Comparison of ENCODE assay signal across 8 mouse cellular contexts in the genomic region with DNA sequence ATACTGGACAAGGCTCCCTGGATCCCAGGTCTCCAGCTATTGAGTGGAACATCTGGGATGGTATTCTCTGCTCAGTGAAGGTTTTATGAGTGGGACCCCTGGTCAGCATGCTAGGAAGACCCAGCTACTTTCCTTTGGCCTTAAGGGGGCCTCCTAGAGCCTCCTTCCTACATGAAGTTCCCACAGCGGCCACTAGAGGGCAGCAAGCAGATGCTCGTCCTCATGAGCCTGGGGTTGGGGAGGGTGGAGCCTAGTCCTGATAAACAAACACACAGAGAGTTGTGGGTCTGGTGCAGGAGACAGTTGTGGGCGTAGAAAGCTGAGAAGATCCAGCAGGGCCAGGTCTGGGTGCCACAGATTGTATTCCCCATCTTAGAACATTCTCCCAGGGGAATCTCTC. TPM values are rescaled to one million over a fixed set of nuclear protein-coding genes. Genes with fewer than 3 reads are reported as not detected.
DNase-seq lines count a peak whose midpoint lies in the region; ATAC-seq and TF ChIP-seq lines count a peak whose summit lies in the region.

No protein-coding gene starts in this region.

- no peak overlapping the region for H3K9ac ChIP-seq in heart, embryonic 15.5 days
- no peak overlapping the region for H3K9ac ChIP-seq in liver, embryonic 14.5 days (replicated peaks)
- no peak overlapping the region for H3K9ac ChIP-seq in neural tube, embryonic 13.5 days

- H3K4me2 ChIP-seq in heart, embryonic 15.5 days: no peak overlapping the region
- no peak overlapping the region for H3K4me2 ChIP-seq in liver, embryonic 14.5 days (ENCODE audit: low read depth)
- no peak overlapping the region for H3K4me2 ChIP-seq in neural tube, embryonic 13.5 days

- H3K36me3 ChIP-seq in forebrain, embryonic 10.5 days (replicated peaks): peaks cover 27% of the 10 kb centered on the region
- H3K36me3 ChIP-seq in heart, embryonic 15.5 days: peaks cover 15% of the 10 kb centered on the region; the same call in 1 of the 2 replicates
- no peaks in the 10 kb centered on the region; the same call in 1 of the 2 replicates for H3K36me3 ChIP-seq in liver, embryonic 14.5 days (replicated peaks; ENCODE audit: control insufficient read depth, insufficient read depth, low read depth)
- H3K36me3 ChIP-seq in neural tube, embryonic 13.5 days: 0 out of 2 replicates have a peak, but pooled peaks cover 2% of the 10 kb centered on the region
- H3K36me3 ChIP-seq in testis, adult 2 months (ENCODE audit: control insufficient read depth, insufficient read depth, low read length): no peaks in the 10 kb centered on the region; the same call in 1 of the 2 replicates

- no peaks in the 10 kb centered on the region for H3K9me3 ChIP-seq in forebrain, embryonic 10.5 days
- no peaks in the 10 kb centered on the region for H3K9me3 ChIP-seq in heart, embryonic 15.5 days (replicated peaks)
- no peaks in the 10 kb centered on the region for H3K9me3 ChIP-seq in liver, embryonic 14.5 days (ENCODE audit: control insufficient read depth, low read length)
- no peaks in the 10 kb centered on the region for H3K9me3 ChIP-seq in neural tube, embryonic 13.5 days

- H3K4me1 ChIP-seq in forebrain, embryonic 10.5 days: peaks cover 26% of the 10 kb centered on the region
- H3K4me1 ChIP-seq in heart, embryonic 15.5 days (replicated peaks): peaks cover 9% of the 10 kb centered on the region
- peaks cover 3 to 4% of the 10 kb centered on the region in 2 experiments for H3K4me1 ChIP-seq in liver, embryonic 14.5 days (replicated peaks; ENCODE audit: control insufficient read depth in 2 of 2, insufficient read depth in 2 of 2, low read length in 1 of 2)
- H3K4me1 ChIP-seq in neural tube, embryonic 13.5 days (replicated peaks): peaks cover 20% of the 10 kb centered on the region
- H3K4me1 ChIP-seq in testis, adult 2 months (ENCODE audit: control insufficient read depth, insufficient read depth, low read length): no peaks in the 10 kb centered on the region

- WGBS in forebrain, embryonic 10.5 days: 3% methylated on average over 3 of the region's 3 CpGs
- WGBS in heart, embryonic 15.5 days: 3% methylated on average over 3 of the region's 3 CpGs
- WGBS in liver, embryonic 14.5 days (ENCODE audit: insufficient replicate concordance): 2% methylated on average over 3 of the region's 3 CpGs
- WGBS in neural tube, embryonic 13.5 days: 8% methylated on average over 3 of the region's 3 CpGs

- no peak overlapping the region for H3K4me3 ChIP-seq in forebrain, embryonic 10.5 days
- H3K4me3 ChIP-seq in heart, embryonic 15.5 days: no peak overlapping the region
- H3K4me3 ChIP-seq in liver, embryonic 14.5 days (ENCODE audit: insufficient read depth in 1 of 2, low read depth in 2 of 2, low read length in 2 of 2): no peak overlapping the region
- no peak overlapping the region for H3K4me3 ChIP-seq in neural tube, embryonic 13.5 days
- no peak overlapping the region for H3K4me3 ChIP-seq in testis, adult 2 months (ENCODE audit: control insufficient read depth, low read depth, low read length)

- TF ChIP-seq CTCF in brain, embryonic 14.5 days (IDR thresholded peaks at IDR 0.05; ENCODE audit: borderline replicate concordance, extremely low read depth, insufficient read depth, insufficient read length): peak; percentile 99
- TF ChIP-seq CTCF in liver, embryonic 14.5 days (IDR thresholded peaks at IDR 0.05; ENCODE audit: low read depth): peak; percentile 100
- TF ChIP-seq CTCF in testis, adult 2 months (IDR thresholded peaks at IDR 0.05; ENCODE audit: control insufficient read depth, insufficient read depth, insufficient replicate concordance, low read depth, low read length): peak; percentile 97

- TF ChIP-seq POLR2A in brain, embryonic 14.5 days (IDR thresholded peaks at IDR 0.05; ENCODE audit: borderline replicate concordance, extremely low read depth, insufficient read depth, insufficient read length, poor library complexity, severe bottlenecking): no peak
- TF ChIP-seq POLR2A in testis, adult 2 months (IDR thresholded peaks at IDR 0.05; ENCODE audit: control insufficient read depth, low read depth, low read length): no peak

- no peaks in the 10 kb centered on the region for H3K27me3 ChIP-seq in forebrain, embryonic 10.5 days (ENCODE audit: poor library complexity, severe bottlenecking)
- no peaks in the 10 kb centered on the region for H3K27me3 ChIP-seq in heart, embryonic 15.5 days
- H3K27me3 ChIP-seq in liver, embryonic 14.5 days (ENCODE audit: control insufficient read depth, insufficient read depth, low read length): no peaks in the 10 kb centered on the region
- no peaks in the 10 kb centered on the region for H3K27me3 ChIP-seq in neural tube, embryonic 13.5 days
- H3K27me3 ChIP-seq in testis, adult 2 months (ENCODE audit: control insufficient read depth, insufficient read depth, low read length): no peaks in the 10 kb centered on the region

- no peak for TF ChIP-seq EP300 in liver, embryonic 14.5 days (IDR thresholded peaks at IDR 0.05; ENCODE audit: low read depth)

- peak; percentile 86 for DNase-seq in brain, embryonic 14.5 days (ENCODE audit: low read depth)
- peak; percentile 90 for DNase-seq in forebrain, embryonic 10.5 days (ENCODE audit: extremely low spot score, low spot score)
- DNase-seq in kidney, postnatal 14 days: peak; percentile 89
- DNase-seq in liver, embryonic 14.5 days (ENCODE audit: low read depth in 3 of 3, low spot score in 3 of 3): peak; percentile 75 to 79 (median 76)

- peak; percentile 83 for ATAC-seq in CD4-positive, CD25-positive, alpha-beta regulatory T cell, adult 4 months
- peak; percentile 52; the same call in 1 of the 2 replicates for ATAC-seq in heart, embryonic 15.5 days (replicated peaks; ENCODE audit: insufficient number of reproducible peaks, insufficient read depth, low FRiP score, low read depth)
- ATAC-seq in liver, embryonic 14.5 days (ENCODE audit: insufficient read depth): peak; percentile 74
- peak; percentile 56 for ATAC-seq in neural tube, embryonic 13.5 days (ENCODE audit: low read depth)

- no peak overlapping the region for H3K27ac ChIP-seq in forebrain, embryonic 10.5 days
- H3K27ac ChIP-seq in heart, embryonic 15.5 days: no peak overlapping the region
- no peak overlapping the region for H3K27ac ChIP-seq in liver, embryonic 14.5 days
- no peak overlapping the region for H3K27ac ChIP-seq in neural tube, embryonic 13.5 days (replicated peaks)
- no peak overlapping the region for H3K27ac ChIP-seq in testis, adult 2 months (ENCODE audit: control insufficient read depth, insufficient read depth, low read depth, low read length)

RNA-seq across cellular contexts. Expression of a gene that starts 9.1 kb away (rescaled TPM):
- polyA plus RNA-seq in CD4-positive, CD25-positive, alpha-beta regulatory T cell, adult 4 months (2017; shearing (Covaris generic)): 10 to 100 TPM in 1 of 2 experiments, 1 to 10 TPM in 1; 9.2 to 10.8 TPM
- polyA plus RNA-seq in brain, embryonic 14.5 days (2012; rRNA removed): 13.7 and 13.8 TPM in 2 replicates
- 14.9 and 16.5 TPM in 2 replicates for polyA plus RNA-seq in forebrain, embryonic 10.5 days (2016; fragmentation: Nextera tagmentation; extraction: Ambion mirVana)
- 14.1 and 18.0 TPM in 2 replicates for polyA plus RNA-seq in heart, embryonic 15.5 days (2015; fragmentation: Nextera tagmentation; extraction: Ambion mirVana)
- 18.5 and 18.8 TPM in 2 replicates for polyA plus RNA-seq in liver, embryonic 14.5 days (2012; rRNA removed)
- 12.4 and 15.5 TPM in 2 replicates for polyA plus RNA-seq in liver, embryonic 14.5 days (2014; fragmentation: Nextera tagmentation; extraction: Ambion mirVana)
- 4.8 and 6.8 TPM in 2 replicates for polyA plus RNA-seq in neural tube, embryonic 13.5 days (2015; fragmentation: Nextera tagmentation; extraction: Ambion mirVana)
- polyA plus RNA-seq in testis, adult 2 months (2012; rRNA removed): 105 and 109 TPM in 2 replicates

RNA-seq across cellular contexts. Expression of a gene that starts 10.2 kb away (rescaled TPM):
- polyA plus RNA-seq in CD4-positive, CD25-positive, alpha-beta regulatory T cell, adult 4 months (2017; shearing (Covaris generic)): 1 to 10 TPM in 1 of 2 experiments, under 1 TPM in 1; 0.63 to 1.0 TPM
- polyA plus RNA-seq in brain, embryonic 14.5 days (2012; rRNA removed): 6.8 and 13.3 TPM in 2 replicates
- 0.21 and 0.48 TPM in 2 replicates for polyA plus RNA-seq in forebrain, embryonic 10.5 days (2016; fragmentation: Nextera tagmentation; extraction: Ambion mirVana)
- 3.0 and 4.3 TPM in 2 replicates for polyA plus RNA-seq in heart, embryonic 15.5 days (2015; fragmentation: Nextera tagmentation; extraction: Ambion mirVana)
- 0.98 and 1.1 TPM in 2 replicates for polyA plus RNA-seq in liver, embryonic 14.5 days (2012; rRNA removed)
- polyA plus RNA-seq in liver, embryonic 14.5 days (2014; fragmentation: Nextera tagmentation; extraction: Ambion mirVana): 1.6 and 2.2 TPM in 2 replicates
- 5.6 and 7.9 TPM in 2 replicates for polyA plus RNA-seq in neural tube, embryonic 13.5 days (2015; fragmentation: Nextera tagmentation; extraction: Ambion mirVana)
- 5.2 and 5.6 TPM in 2 replicates for polyA plus RNA-seq in testis, adult 2 months (2012; rRNA removed)

RNA-seq across cellular contexts. Expression of a gene that starts 36.0 kb away (rescaled TPM):
- polyA plus RNA-seq in CD4-positive, CD25-positive, alpha-beta regulatory T cell, adult 4 months (2017; shearing (Covaris generic)): 1 to 10 TPM; 3.9 to 4.7 TPM
- 48.8 and 89.5 TPM in 2 replicates for polyA plus RNA-seq in brain, embryonic 14.5 days (2012; rRNA removed)
- polyA plus RNA-seq in forebrain, embryonic 10.5 days (2016; fragmentation: Nextera tagmentation; extraction: Ambion mirVana): 33.8 and 35.2 TPM in 2 replicates
- 11.4 and 14.8 TPM in 2 replicates for polyA plus RNA-seq in heart, embryonic 15.5 days (2015; fragmentation: Nextera tagmentation; extraction: Ambion mirVana)
- 5.8 and 8.2 TPM in 2 replicates for polyA plus RNA-seq in liver, embryonic 14.5 days (2012; rRNA removed)
- polyA plus RNA-seq in liver, embryonic 14.5 days (2014; fragmentation: Nextera tagmentation; extraction: Ambion mirVana): 12.5 and 15.5 TPM in 2 replicates
- 44.6 and 45.3 TPM in 2 replicates for polyA plus RNA-seq in neural tube, embryonic 13.5 days (2015; fragmentation: Nextera tagmentation; extraction: Ambion mirVana)
- 74.0 and 75.6 TPM in 2 replicates for polyA plus RNA-seq in testis, adult 2 months (2012; rRNA removed)
